Mouse (Mus musculus) kidney, adult 10 weeks (tissue): ENCODE results near the gene Ccl21b. TPM values are rescaled to one million over a fixed set of nuclear protein-coding genes. Genes with fewer than 3 reads are reported as not detected.

ENCODE experiments used
- polyA plus RNA-seq: library from polyadenylated mRNA; stranded (reverse); fragments of 350-450 nt; fragmentation: Illumina TruSeq; extraction: RNeasy Lipid Tissue Mini Kit (QIAGEN cat#74804); gene quantifications from one replicate; pipeline ENCODE4 v1.2.3, GENCODE M21; 2014; ENCODE audit warnings: low read depth, low replicate concordance

The Ccl21b gene
- polyA plus RNA-seq, result not detected

DNA sequence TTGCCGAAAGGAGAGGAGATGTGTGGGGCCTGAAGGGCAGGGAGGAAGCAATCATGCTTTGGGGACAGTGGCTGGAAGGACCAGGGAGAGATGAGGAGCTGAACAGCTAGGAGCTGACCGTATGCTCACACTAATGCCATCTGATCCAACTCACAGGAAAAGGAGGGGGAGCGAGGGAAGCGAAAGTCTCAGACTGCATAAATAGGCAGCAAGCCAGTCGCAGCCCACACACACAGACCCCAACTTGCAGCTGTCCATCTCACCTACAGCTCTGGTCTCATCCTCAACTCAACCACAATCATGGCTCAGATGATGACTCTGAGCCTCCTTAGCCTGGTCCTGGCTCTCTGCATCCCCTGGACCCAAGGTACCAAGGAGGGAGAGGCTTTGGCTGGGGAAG is at the start of gene Ccl21b:
Gene Ccl21b (plus strand): TSS at position 301 of the 400 bp plus-strand sequence.

DNA sequence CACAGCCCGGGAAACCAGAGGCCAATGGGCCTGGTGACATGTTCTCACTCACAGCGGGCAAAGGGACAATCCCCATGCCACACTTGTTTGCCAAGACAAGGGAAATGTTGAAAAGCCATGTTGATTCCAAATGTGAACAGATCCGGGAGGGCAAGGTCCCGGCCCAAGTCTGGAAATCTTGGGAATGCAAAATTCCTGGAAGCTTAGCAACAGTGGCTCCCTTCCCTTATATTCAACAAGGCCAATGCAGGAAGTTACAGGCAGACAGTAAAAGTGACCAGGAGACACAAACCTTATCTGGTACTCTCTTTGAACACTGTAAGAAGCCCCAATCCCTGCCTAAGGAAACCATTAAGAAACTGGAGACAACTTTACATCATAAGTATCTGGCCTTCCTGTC is 15.2 kb upstream of the Ccl21b start, which contains the start of gene Gm10600:
Gene Gm10600 (plus strand): TSS at position 301 of the 400 bp plus-strand sequence.

DNA sequence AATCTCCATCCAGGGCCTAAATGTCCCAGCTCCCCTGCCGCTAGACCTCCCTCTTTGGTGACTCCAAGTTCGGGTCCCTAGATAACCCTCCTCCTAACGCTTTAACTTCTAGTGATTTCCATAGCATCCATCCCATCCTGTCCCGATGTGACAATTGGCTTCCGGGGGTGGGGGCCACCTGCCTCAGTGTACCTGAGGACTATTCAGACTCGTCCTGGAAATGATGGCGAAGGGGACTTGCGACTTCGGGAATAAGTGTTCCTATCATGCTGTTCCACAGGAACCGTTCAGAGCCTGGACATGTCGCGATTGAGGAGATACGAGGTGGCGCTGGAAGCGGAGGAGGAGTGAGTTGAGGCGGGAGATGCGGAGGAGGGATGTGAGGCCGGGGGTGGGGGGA is 38.4 kb downstream of the Ccl21b start, which contains the start of gene Gm21953:
Gene Gm21953 (plus strand): TSS at position 301 of the 400 bp plus-strand sequence.

Other genes with a start within 250 kb of the Ccl21b start
- not detected for gene Gm21093, start 221.0 kb upstream of the Ccl21b start, polyA plus RNA-seq
- gene Gm3893, start 164.6 kb upstream of the Ccl21b start, polyA plus RNA-seq, result not detected
- not detected for gene Gm13304, start 140.9 kb upstream of the Ccl21b start, polyA plus RNA-seq
- not detected for gene Gm13306, start 102.3 kb upstream of the Ccl21b start, polyA plus RNA-seq
- gene Gm13305, start 87.2 kb upstream of the Ccl21b start, polyA plus RNA-seq, result not detected
- 0.53 TPM for gene Gm10600, start 15.1 kb upstream of the Ccl21b start, polyA plus RNA-seq
- gene Gm21953, start 38.5 kb downstream of the Ccl21b start, polyA plus RNA-seq, result not detected
- gene Fam205a3, start 62.6 kb downstream of the Ccl21b start, polyA plus RNA-seq, result not detected
- gene Gm21586, start 183.6 kb downstream of the Ccl21b start, polyA plus RNA-seq, result not detected
- gene Gm2163, start 211.0 kb downstream of the Ccl21b start, polyA plus RNA-seq, result not detected